Mouse (Mus musculus) lung, postnatal 0 days (tissue): ENCODE measurements at regions not wholly inside any gene's neighbourhood (a gene's known extent, or its start where the extent isn't known, plus 50 kb on each side); places are given as distances from the start of the nearest gene placed in this dataset.

ENCODE experiments used
- ATAC-seq: fragments of 200-750 bp; cut with Nextera tagmentation; 2 replicates; pipeline ENCODE4 v1.8.0; 2017; ENCODE audit warnings: moderate library complexity
- DNase-seq: peaks from one replicate; pipeline ENCODE4 v3.0.0-alpha.2; 2016; ENCODE audit warnings: low spot score
- H3K27ac ChIP-seq: fragments of 300-500 bp; sonication (generic); 2 replicates; pipeline ENCODE4 v1.5.1; 2014; ENCODE audit warnings: antibody characterized with exemption, mild to moderate bottlenecking, low read length, mixed read lengths
- H3K27me3 ChIP-seq: fragments of 300-500 bp; sonication (generic); replicated peaks from 2 replicates; pipeline ENCODE4 v1.6.1; 2014; ENCODE audit warnings: low read length, mixed read lengths; ENCODE audit not compliant: insufficient read depth
- H3K36me3 ChIP-seq: fragments of 300-500 bp; sonication (generic); 2 replicates; pipeline ENCODE4 v1.6.1; 2014; ENCODE audit warnings: low read length, mixed read lengths; ENCODE audit not compliant: insufficient read depth
- H3K4me1 ChIP-seq: fragments of 300-500 bp; sonication (generic); 2 replicates; pipeline ENCODE4 v1.6.1; 2014; ENCODE audit warnings: antibody characterized with exemption, low read depth, low read length, mixed read lengths; ENCODE audit not compliant: insufficient read depth
- H3K4me2 ChIP-seq: fragments of 300-500 bp; sonication (generic); replicated peaks from 2 replicates; pipeline ENCODE4 v1.6.1; 2014; ENCODE audit warnings: low read depth, mild to moderate bottlenecking, low read length, moderate library complexity, mixed read lengths
- H3K4me3 ChIP-seq: fragments of 300-500 bp; sonication (generic); 2 replicates; pipeline ENCODE4 v1.5.1; 2014; ENCODE audit warnings: low read depth, low read length
- H3K9ac ChIP-seq: fragments of 300-500 bp; sonication (generic); replicated peaks from 2 replicates; pipeline ENCODE4 v1.6.1; 2014; ENCODE audit warnings: low read depth, mild to moderate bottlenecking
- H3K9me3 ChIP-seq: fragments of 300-500 bp; sonication (generic); 2 replicates; pipeline ENCODE4 v1.6.1; 2016; ENCODE audit warnings: low read length, mixed read lengths
- CTCF ChIP-seq: IDR thresholded peaks from 2 replicates; pipeline ENCODE4 v1.5.1; 2016; ENCODE audit warnings: antibody characterized with exemption, mild to moderate bottlenecking
- EP300 ChIP-seq: IDR thresholded peaks from 2 replicates; pipeline ENCODE4 v1.6.1; 2016; ENCODE audit warnings: antibody characterized with exemption, mild to moderate bottlenecking, control low read depth
- WGBS: fragments of 180-500 bp; shearing (Covaris S2); extraction: QIAGEN DNeasy Blood & Tissue Kit; methylation state at CpG from one replicate; pipeline ENCODE4 v1.1.7; 2014; 5-methylcytosine and 5-hydroxymethylcytosine counted together

- no peak for ATAC-seq
- 82% methylated on average over 1 of the region's 1 CpGs for WGBS
Measured at GRCm38 (mm10) chr2:75250507-75250906, 408.6 kb upstream of the Hnrnpa3 start.

GRCm38 (mm10) chr2:75252829-75253228, 406.2 kb upstream of the Hnrnpa3 start:
- ATAC-seq = no peak
- H3K4me3 ChIP-seq = no peak overlapping the region
- no peak overlapping the region for H3K27ac ChIP-seq
- DNase-seq = no peak
- H3K9me3 ChIP-seq = no peaks in the 10 kb centered on the region
- no peaks in the 10 kb centered on the region for H3K36me3 ChIP-seq
- no peaks in the 10 kb centered on the region for H3K4me1 ChIP-seq
- 82% methylated on average over 8 of the region's 8 CpGs for WGBS
- H3K4me2 ChIP-seq = no peak overlapping the region
- TF ChIP-seq EP300 = no peak
- no peak for TF ChIP-seq CTCF
- H3K27me3 ChIP-seq = no peaks in the 10 kb centered on the region
- H3K9ac ChIP-seq = no peak overlapping the region

More at GRCm38 (mm10) chr2:75250507-75250906, 408.6 kb upstream of the Hnrnpa3 start:
- Histone ChIP-seq H3K27ac (no peak overlapping the region), H3K9ac (no peak overlapping the region), H3K27me3 (no peaks in the 10 kb centered on the region), H3K36me3 (no peaks in the 10 kb centered on the region), H3K9me3 (no peaks in the 10 kb centered on the region), H3K4me3 (no peak overlapping the region), H3K4me1 (no peaks in the 10 kb centered on the region), H3K4me2 (no peak overlapping the region)
- TF ChIP-seq CTCF (peak; percentile 19; the same call in 1 of the 2 replicates), EP300 (no peak)
- no peak for DNase-seq

DNA sequence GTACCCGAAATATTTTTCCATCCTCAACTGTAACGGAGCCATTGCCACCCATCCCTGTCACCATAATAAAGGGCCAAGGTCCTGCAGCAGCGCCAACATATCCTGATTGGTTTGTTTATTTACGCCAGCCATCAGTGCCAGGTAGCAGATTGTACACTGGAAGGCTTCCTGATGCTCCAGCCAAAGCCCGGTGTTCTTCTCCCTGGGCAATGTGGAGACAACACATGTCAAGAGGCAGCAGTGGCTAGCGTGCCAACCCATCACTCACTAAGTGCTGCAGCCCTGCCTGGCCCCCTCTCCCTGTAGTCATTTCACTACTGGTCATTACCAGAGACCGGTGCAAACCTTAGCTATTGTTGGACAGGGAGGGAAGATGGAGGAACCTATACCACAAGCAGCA, 393.8 kb upstream of the Hnrnpa3 start:
- Histone ChIP-seq H3K4me3 (no peak overlapping the region), H3K9me3 (no peaks in the 10 kb centered on the region), H3K27ac (no peak overlapping the region), H3K27me3 (no peaks in the 10 kb centered on the region), H3K36me3 (no peaks in the 10 kb centered on the region), H3K4me1 (no peaks in the 10 kb centered on the region), H3K4me2 (no peak overlapping the region), H3K9ac (no peak overlapping the region)
- TF ChIP-seq EP300 (no peak), CTCF (no peak)
- WGBS = 61% methylated on average over 7 of the region's 7 CpGs
- no peak for ATAC-seq
- DNase-seq = no peak

GRCm38 (mm10) chr2:75265739-75266699, 393.0 kb upstream of the Hnrnpa3 start:
- Histone ChIP-seq H3K27ac (no peak overlapping the region), H3K27me3 (no peaks in the 10 kb centered on the region), H3K9ac (no peak overlapping the region), H3K36me3 (no peaks in the 10 kb centered on the region), H3K4me1 (no peaks in the 10 kb centered on the region), H3K9me3 (no peaks in the 10 kb centered on the region), H3K4me3 (no peak overlapping the region), H3K4me2 (no peak overlapping the region)
- DNase-seq (no peak), ATAC-seq (no peak)
- TF ChIP-seq EP300 = no peak
- TF ChIP-seq CTCF = no peak
- 83% methylated on average over 19 of the region's 19 CpGs for WGBS

DNA sequence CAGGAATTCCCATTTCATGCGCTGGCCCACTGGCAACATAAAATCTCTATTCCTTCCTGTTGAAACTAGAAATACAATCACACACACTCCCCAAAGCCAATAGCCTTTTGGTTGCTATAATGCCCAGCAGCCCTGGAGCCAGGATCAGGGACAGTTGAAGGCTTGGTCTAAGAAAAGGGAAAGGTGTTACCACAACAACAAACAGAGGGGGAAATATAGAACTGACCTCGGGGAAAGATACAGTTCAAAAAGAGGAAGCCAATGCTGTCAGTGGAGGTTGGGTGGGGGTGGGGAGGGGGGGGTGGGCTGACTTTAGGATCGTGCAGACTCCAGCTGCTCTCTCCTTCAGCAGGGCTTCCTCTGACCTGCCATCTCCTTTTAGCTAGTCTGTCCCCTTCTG, 391.1 kb upstream of the Hnrnpa3 start:
- no peak overlapping the region for H3K9ac ChIP-seq
- WGBS = 72% methylated on average over 3 of the region's 3 CpGs
- no peak overlapping the region for H3K4me3 ChIP-seq
- H3K36me3 ChIP-seq = no peaks in the 10 kb centered on the region
- DNase-seq = no peak
- no peak overlapping the region for H3K27ac ChIP-seq
- no peak overlapping the region for H3K4me2 ChIP-seq
- TF ChIP-seq EP300 (no peak), CTCF (no peak)
- H3K9me3 ChIP-seq = no peaks in the 10 kb centered on the region
- no peaks in the 10 kb centered on the region for H3K4me1 ChIP-seq
- no peak for ATAC-seq
- H3K27me3 ChIP-seq = no peaks in the 10 kb centered on the region

- ATAC-seq = no peak
- Histone ChIP-seq H3K4me2 (no peak overlapping the region), H3K9me3 (no peaks in the 10 kb centered on the region), H3K9ac (no peak overlapping the region), H3K4me1 (no peaks in the 10 kb centered on the region), H3K27ac (no peak overlapping the region), H3K4me3 (no peak overlapping the region), H3K36me3 (no peaks in the 10 kb centered on the region), H3K27me3 (no peaks in the 10 kb centered on the region)
- no peak for TF ChIP-seq EP300
- TF ChIP-seq CTCF = no peak
- 56% methylated on average over 8 of the region's 8 CpGs for WGBS
- no peak for DNase-seq
Measured at GRCm38 (mm10) chr2:75269446-75269845, 389.6 kb upstream of the Hnrnpa3 start.
